ENCODE assay signal across 8 mouse cellular contexts in genomic region chr6:102170913-102171312, GRCm38 (mm10).
DNase-seq lines count a peak whose midpoint lies in the region; ATAC-seq lines count a peak whose summit lies in the region.

No protein-coding gene starts in this region.

- no peaks in the 10 kb centered on the region for H3K9me3 ChIP-seq in forebrain, embryonic 14.5 days (replicated peaks; ENCODE audit: control insufficient read depth, low read length)
- H3K9me3 ChIP-seq in forebrain, embryonic 15.5 days: no peaks in the 10 kb centered on the region
- no peaks in the 10 kb centered on the region for H3K9me3 ChIP-seq in liver, embryonic 11.5 days (ENCODE audit: control insufficient read depth, low read length)
- no peaks in the 10 kb centered on the region for H3K9me3 ChIP-seq in hindbrain, embryonic 16.5 days (ENCODE audit: control insufficient read depth, low read length)

- 36% methylated on average over 6 of the region's 6 CpGs for WGBS in forebrain, embryonic 14.5 days
- 43% methylated on average over 6 of the region's 6 CpGs for whole genome bisulfite sequencing in forebrain, embryonic 15.5 days
- WGBS in liver, embryonic 11.5 days: 39% methylated on average over 6 of the region's 6 CpGs
- 38% methylated on average over 6 of the region's 6 CpGs for WGBS in hindbrain, embryonic 16.5 days

- no peak overlapping the region for H3K27ac ChIP-seq in forebrain, embryonic 14.5 days (ENCODE audit: low read depth, low read length)
- no peak overlapping the region for H3K27ac ChIP-seq in forebrain, embryonic 15.5 days (replicated peaks)
- no peak overlapping the region for H3K27ac ChIP-seq in liver, embryonic 11.5 days (ENCODE audit: low read depth, low read length)
- no peak overlapping the region for H3K27ac ChIP-seq in hindbrain, embryonic 16.5 days (ENCODE audit: low read depth, low read length)

- no peaks in the 10 kb centered on the region for H3K4me1 ChIP-seq in forebrain, embryonic 14.5 days (ENCODE audit: control insufficient read depth, insufficient read depth, low read length)
- no peaks in the 10 kb centered on the region for H3K4me1 ChIP-seq in forebrain, embryonic 15.5 days
- no peaks in the 10 kb centered on the region for H3K4me1 ChIP-seq in liver, embryonic 11.5 days (replicated peaks; ENCODE audit: control insufficient read depth, insufficient read depth, low read length)
- no peaks in the 10 kb centered on the region for H3K4me1 ChIP-seq in hindbrain, embryonic 16.5 days (ENCODE audit: control insufficient read depth, insufficient read depth, low read depth, low read length)

- DNase-seq in forebrain, embryonic 14.5 days (ENCODE audit: low spot score): peak; percentile 60
- DNase-seq in liver, embryonic 11.5 days (ENCODE audit: low spot score): no peak
- DNase-seq in liver (no peak), ZHBTc4 (ENCODE audit: low read depth, low spot score) (peak; percentile 67)
- peak; percentile 1 for DNase-seq in lung, postnatal 14 days
- DNase-seq in spleen, postnatal 10 days (ENCODE audit: low spot score in 2 of 2): no peak

- no peak overlapping the region for H3K9ac ChIP-seq in forebrain, embryonic 14.5 days (ENCODE audit: low read length)
- H3K9ac ChIP-seq in forebrain, embryonic 15.5 days (replicated peaks): no peak overlapping the region
- H3K9ac ChIP-seq in liver, embryonic 11.5 days (ENCODE audit: low read depth, low read length): no peak overlapping the region
- no peak overlapping the region for H3K9ac ChIP-seq in hindbrain, embryonic 16.5 days (ENCODE audit: low read depth, low read length)

- H3K4me3 ChIP-seq in forebrain, embryonic 14.5 days (ENCODE audit: low read depth, low read length): no peak overlapping the region
- no peak overlapping the region for H3K4me3 ChIP-seq in forebrain, embryonic 15.5 days
- no peak overlapping the region for H3K4me3 ChIP-seq in liver, embryonic 11.5 days (ENCODE audit: low read depth, low read length)
- H3K4me3 ChIP-seq in hindbrain, embryonic 16.5 days (ENCODE audit: low read length): no peak overlapping the region

- no peak overlapping the region for H3K4me2 ChIP-seq in forebrain, embryonic 14.5 days (ENCODE audit: low read length)
- no peak overlapping the region for H3K4me2 ChIP-seq in forebrain, embryonic 15.5 days (replicated peaks)
- no peak overlapping the region for H3K4me2 ChIP-seq in liver, embryonic 11.5 days
- H3K4me2 ChIP-seq in hindbrain, embryonic 16.5 days (ENCODE audit: low read length): no peak overlapping the region

- 0 out of 2 replicates have a peak, but pooled peaks have one; percentile 7 for ATAC-seq in forebrain, embryonic 14.5 days
- ATAC-seq in forebrain, embryonic 15.5 days (replicated peaks): no peak
- ATAC-seq in liver, embryonic 11.5 days (replicated peaks; ENCODE audit: low FRiP score): peak; percentile 31; the same call in 1 of the 2 replicates
- ATAC-seq in hindbrain, embryonic 16.5 days: no peak

- H3K36me3 ChIP-seq in forebrain, embryonic 14.5 days (ENCODE audit: control insufficient read depth, insufficient read depth, low read length): no peaks in the 10 kb centered on the region
- no peaks in the 10 kb centered on the region for H3K36me3 ChIP-seq in forebrain, embryonic 15.5 days
- no peaks in the 10 kb centered on the region for H3K36me3 ChIP-seq in liver, embryonic 11.5 days (ENCODE audit: control insufficient read depth, insufficient read depth, low read length)
- no peaks in the 10 kb centered on the region for H3K36me3 ChIP-seq in hindbrain, embryonic 16.5 days (ENCODE audit: control insufficient read depth, insufficient read depth, low read length)

- no peaks in the 10 kb centered on the region for H3K27me3 ChIP-seq in forebrain, embryonic 14.5 days (replicated peaks; ENCODE audit: control insufficient read depth, insufficient read depth, low read length)
- H3K27me3 ChIP-seq in forebrain, embryonic 15.5 days: no peaks in the 10 kb centered on the region
- H3K27me3 ChIP-seq in liver, embryonic 11.5 days (replicated peaks; ENCODE audit: control insufficient read depth, insufficient read depth, low read length): no peaks in the 10 kb centered on the region
- no peaks in the 10 kb centered on the region for H3K27me3 ChIP-seq in hindbrain, embryonic 16.5 days (replicated peaks; ENCODE audit: control insufficient read depth, insufficient read depth, low read length)

Comparison
In these comparisons a context has a peak if more than half of its experiments do, and no peak if none do; other contexts are left out.
1. ATAC-seq: peak in forebrain, embryonic 14.5 days (single experiment) and liver, embryonic 11.5 days (single experiment); none in forebrain, embryonic 15.5 days (single experiment) and hindbrain, embryonic 16.5 days (single experiment).
2. DNase-seq: peak in forebrain, embryonic 14.5 days (single experiment), ZHBTc4 (single experiment) and lung, postnatal 14 days (single experiment); none in liver, embryonic 11.5 days (single experiment), liver (single experiment) and spleen, postnatal 10 days (0 of 2).